Mouse (Mus musculus) erythroblast, embryonic 14.5 days (primary cell): Measurements from ENCODE around the gene Bdkrb2. TPM values are rescaled to one million over a fixed set of nuclear protein-coding genes. Genes with fewer than 3 reads are reported as not detected.

Source experiments
- H3K27me3 ChIP-seq: 2 replicates; pipeline ENCODE4 v1.6.1; 2012; ENCODE audit warnings: inconsistent platforms; ENCODE audit not compliant: control insufficient read depth
- H3K36me3 ChIP-seq: 2 replicates; pipeline ENCODE4 v1.6.1; 2012; ENCODE audit warnings: mild to moderate bottlenecking, inconsistent platforms; ENCODE audit not compliant: control insufficient read depth
- H3K4me1 ChIP-seq: 2 replicates; pipeline ENCODE4 v1.6.1; 2012; ENCODE audit warnings: inconsistent platforms; ENCODE audit not compliant: control insufficient read depth
- H3K4me3 ChIP-seq: replicated peaks from 2 replicates; pipeline ENCODE3; 2012; ENCODE audit warnings: moderate library complexity, mild to moderate bottlenecking, inconsistent platforms
- H3K9me3 ChIP-seq: 2 replicates; pipeline ENCODE4 v1.6.1; 2012; ENCODE audit warnings: low read length, inconsistent platforms, mixed read lengths; ENCODE audit not compliant: control insufficient read depth
- GATA1 ChIP-seq: IDR thresholded peaks from 2 replicates; pipeline ENCODE4 v1.6.1; 2012; ENCODE audit warnings: low read length, inconsistent platforms, mixed read lengths
- TAL1 ChIP-seq: IDR thresholded peaks from 3 replicates; pipeline ENCODE4 v1.6.1; 2012; ENCODE audit warnings: low read length, inconsistent platforms, mixed read lengths
- polyA plus RNA-seq: library from polyadenylated mRNA; stranded (reverse); fragments of >175 nt; gene quantifications from 2 replicates; pipeline ENCODE4 v1.2.3, GENCODE M21; 2012

The Bdkrb2 gene
- polyA plus RNA-seq, 1 experiment, result not detected

DNA sequence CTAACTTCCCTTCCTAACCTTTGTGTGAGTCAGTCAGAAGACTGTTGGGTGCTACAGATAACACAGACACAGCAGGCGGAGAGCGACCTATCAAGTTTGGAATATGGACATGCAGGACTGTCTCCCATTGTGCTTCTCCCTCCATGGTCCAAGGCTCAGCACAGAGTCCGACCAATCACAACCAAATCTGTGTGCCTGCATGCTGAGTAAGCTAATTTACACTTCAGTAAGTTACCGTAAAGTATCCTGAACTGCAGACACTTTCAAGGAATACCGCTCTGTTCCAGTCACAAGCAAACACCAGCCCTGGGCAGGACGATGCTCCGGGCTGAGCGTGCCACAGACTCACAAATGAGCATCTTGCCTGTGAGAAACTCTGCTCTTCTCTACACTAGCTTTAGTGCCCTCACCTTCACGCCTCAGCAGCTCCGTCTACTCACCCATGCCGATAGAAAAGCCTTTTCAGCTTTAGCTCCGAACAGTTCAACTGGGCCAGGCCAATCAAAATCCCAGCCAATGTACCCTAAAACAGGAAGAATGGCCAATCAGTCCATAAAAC, 60.0 kb downstream of the Bdkrb2 start:
- TF ChIP-seq TAL1 (no peak), GATA1 (no peak)
- H3K36me3 ChIP-seq, result peaks cover 85% of the 10 kb centered on the region
- no peaks in the 10 kb centered on the region for H3K27me3 ChIP-seq
- H3K4me1 ChIP-seq, result no peaks in the 10 kb centered on the region
- H3K9me3 ChIP-seq, result no peaks in the 10 kb centered on the region
- no peak overlapping the region for H3K4me3 ChIP-seq

DNA sequence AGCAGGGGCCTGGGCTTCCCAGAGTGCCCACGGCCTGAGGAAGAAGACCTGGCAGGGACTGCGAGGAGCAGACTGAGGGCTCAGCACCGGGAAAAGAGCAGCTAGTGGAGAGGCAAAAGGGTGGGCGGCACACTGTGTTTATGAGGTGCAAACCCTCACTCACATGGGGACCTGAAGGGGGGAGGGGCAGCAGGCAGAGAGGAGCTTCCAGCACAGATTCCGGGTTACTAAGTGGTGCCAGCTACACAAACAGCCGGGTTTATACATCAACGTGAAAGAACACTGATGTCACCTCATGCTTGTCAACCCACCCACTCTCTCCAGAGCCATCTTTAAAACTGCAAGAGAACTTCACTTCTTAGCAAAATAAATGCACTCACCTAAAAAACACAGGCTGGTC, 62.8 kb downstream of the Bdkrb2 start:
- H3K27me3 ChIP-seq, result no peaks in the 10 kb centered on the region
- TF ChIP-seq TAL1 (no peak), GATA1 (no peak)
- H3K4me3 ChIP-seq, result no peak overlapping the region
- no peaks in the 10 kb centered on the region for H3K9me3 ChIP-seq
- no peaks in the 10 kb centered on the region for H3K4me1 ChIP-seq
- H3K36me3 ChIP-seq, result peaks cover 75% of the 10 kb centered on the region

DNA sequence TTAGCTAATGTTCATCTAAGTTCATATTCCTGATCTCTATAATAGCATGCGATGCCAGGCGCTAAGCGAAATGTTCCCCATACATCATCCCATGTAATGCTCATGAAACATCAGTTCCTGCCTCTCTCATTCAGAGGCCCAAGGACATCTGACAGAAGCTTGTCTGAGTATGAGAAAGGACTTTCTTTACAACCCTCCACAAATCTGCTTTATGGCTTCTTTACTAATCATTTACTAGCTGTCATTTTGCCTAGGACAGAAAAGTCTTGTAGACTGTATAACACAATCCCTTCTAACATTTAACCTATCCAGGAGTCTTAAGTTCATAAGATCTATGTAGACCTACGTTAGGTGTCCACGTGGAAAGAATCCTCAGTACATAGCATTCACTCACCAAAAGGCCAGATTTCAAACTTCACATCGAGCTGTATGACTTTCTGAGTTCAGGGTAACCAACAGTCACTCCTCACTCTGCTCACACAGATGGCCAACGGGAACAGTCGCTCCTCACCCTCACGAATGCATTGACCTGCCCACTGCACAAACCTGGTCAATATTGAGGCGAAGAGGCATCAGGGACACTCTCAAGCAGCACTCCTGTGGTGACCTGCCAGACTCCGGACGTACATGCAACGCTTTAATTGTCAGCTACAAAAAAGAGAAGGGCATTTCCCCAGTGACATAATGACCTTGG, 71.5 kb downstream of the Bdkrb2 start:
- H3K36me3 ChIP-seq, result peaks cover 89% of the 10 kb centered on the region
- H3K9me3 ChIP-seq, result no peaks in the 10 kb centered on the region
- no peak overlapping the region for H3K4me3 ChIP-seq
- TF ChIP-seq TAL1, result no peak
- TF ChIP-seq GATA1, result no peak
- no peaks in the 10 kb centered on the region for H3K4me1 ChIP-seq
- no peaks in the 10 kb centered on the region for H3K27me3 ChIP-seq

DNA sequence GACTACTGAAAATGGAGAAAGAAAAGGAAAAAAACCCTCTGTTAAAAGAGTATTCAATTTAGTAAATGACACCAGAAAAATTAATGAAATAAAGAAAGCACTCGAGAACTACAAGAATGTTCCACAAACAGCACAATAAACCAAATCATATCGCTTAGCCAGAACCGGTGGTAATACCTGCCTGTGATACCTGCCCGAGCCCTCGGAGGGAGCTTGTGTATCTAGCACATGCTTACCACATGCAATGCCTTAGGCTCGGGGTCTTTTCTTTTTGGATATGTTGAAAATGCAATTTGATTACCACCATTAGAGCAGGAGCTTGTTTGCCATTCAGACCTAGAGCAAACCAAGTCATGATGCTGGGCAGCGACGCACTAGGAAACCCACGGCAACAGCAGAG, 73.5 kb downstream of the Bdkrb2 start:
- peaks cover 99% of the 10 kb centered on the region for H3K36me3 ChIP-seq
- H3K9me3 ChIP-seq, result no peaks in the 10 kb centered on the region
- H3K27me3 ChIP-seq, result no peaks in the 10 kb centered on the region
- no peak overlapping the region for H3K4me3 ChIP-seq
- H3K4me1 ChIP-seq, result no peaks in the 10 kb centered on the region
- TF ChIP-seq GATA1 (no peak), TAL1 (no peak)

DNA sequence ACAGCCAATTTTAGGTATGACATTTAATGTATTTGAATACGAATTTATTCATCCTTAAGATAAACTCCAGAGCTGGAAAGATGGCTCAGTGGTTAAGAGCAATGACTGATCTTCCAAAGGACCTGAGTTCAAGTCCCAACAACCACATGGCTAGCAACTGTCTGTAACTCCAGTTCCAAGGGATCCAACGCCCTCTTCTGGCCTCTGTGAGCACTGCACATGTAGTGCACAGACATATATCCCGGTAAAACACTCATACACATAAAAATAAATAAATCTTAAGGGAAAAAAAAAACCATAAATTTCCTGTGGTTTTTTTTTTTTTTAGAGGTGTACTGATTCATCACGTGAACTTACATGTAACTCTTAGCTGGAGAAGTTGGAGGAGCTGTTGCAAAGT, 74.5 kb downstream of the Bdkrb2 start:
- no peak overlapping the region for H3K4me3 ChIP-seq
- peaks cover 99% of the 10 kb centered on the region for H3K36me3 ChIP-seq
- no peak for TF ChIP-seq TAL1
- no peak for TF ChIP-seq GATA1
- no peaks in the 10 kb centered on the region for H3K27me3 ChIP-seq
- H3K9me3 ChIP-seq, result no peaks in the 10 kb centered on the region
- no peaks in the 10 kb centered on the region for H3K4me1 ChIP-seq

DNA sequence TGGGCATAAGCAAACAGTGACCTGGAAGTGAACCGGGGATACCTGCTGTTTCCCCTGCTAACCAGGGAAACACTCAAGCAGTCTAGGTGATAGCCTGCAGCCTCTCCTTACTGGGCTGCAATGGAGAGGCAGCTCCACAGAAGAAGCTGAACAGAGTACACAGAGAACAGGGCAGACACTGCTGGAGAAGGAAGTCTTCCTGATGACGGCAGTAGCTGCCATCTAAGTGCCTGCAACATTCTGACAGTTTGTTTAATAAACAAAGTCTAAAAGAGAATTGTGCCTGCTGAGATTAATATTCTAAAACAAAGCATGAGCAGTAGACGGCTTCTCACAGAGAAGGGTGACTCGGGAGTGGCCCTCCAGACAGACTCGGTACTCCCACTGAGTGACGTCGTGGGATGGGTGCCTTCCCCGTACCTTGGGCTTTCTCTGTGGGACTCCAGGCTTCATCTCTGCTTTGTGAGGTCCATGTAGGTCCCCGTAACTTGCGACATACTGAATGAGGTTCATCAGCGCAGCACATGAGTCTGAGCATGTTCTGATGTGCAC, 79.8 kb downstream of the Bdkrb2 start:
- Histone ChIP-seq H3K36me3 (peaks cover 99% of the 10 kb centered on the region), H3K4me1 (no peaks in the 10 kb centered on the region), H3K4me3 (no peak overlapping the region)

More for the DNA sequence above, 79.8 kb downstream of the Bdkrb2 start:
- TF ChIP-seq TAL1, result no peak
- no peak for TF ChIP-seq GATA1
- H3K9me3 ChIP-seq, result no peaks in the 10 kb centered on the region
- H3K27me3 ChIP-seq, result no peaks in the 10 kb centered on the region

Other genes starting within 250 kb of the Bdkrb2 start
- not detected in 2 replicates for gene Tunar, start 229.4 kb upstream of the Bdkrb2 start, polyA plus RNA-seq
- not detected in 2 replicates for gene D430019H16Rik, start 109.4 kb upstream of the Bdkrb2 start, polyA plus RNA-seq
- gene Bdkrb1, start 39.9 kb downstream of the Bdkrb2 start, polyA plus RNA-seq, result not detected in 2 replicates
- gene Gskip, start 121.6 kb downstream of the Bdkrb2 start, polyA plus RNA-seq, result 0.02 and 0.04 TPM in 2 replicates
- 0.63 and 0.76 TPM in 2 replicates for gene Atg2b, start 122.0 kb downstream of the Bdkrb2 start, polyA plus RNA-seq
- not detected in 2 replicates for gene Ak7, start 142.8 kb downstream of the Bdkrb2 start, polyA plus RNA-seq
- 8.4 and 14.5 TPM in 2 replicates for gene Papola, start 221.5 kb downstream of the Bdkrb2 start, polyA plus RNA-seq